Mouse (Mus musculus) kidney, postnatal 36 days (tissue): ENCODE data around the gene Alpl.

Experiments used
- DNase-seq, 2 experiments: peaks; one replicate each; pipeline ENCODE4 v3.0.0; 2021 to 2022; ENCODE audit warnings: mixed read lengths in 2 of 2

The Alpl gene

GRCm38 (mm10) chr4:137769635-137770034 is 26.5 kb downstream of the Alpl start:
- DNase-seq = peak in 1 of 2 experiments; percentile 19

GRCm38 (mm10) chr4:137768831-137769230 is 27.4 kb downstream of the Alpl start:
- peak; percentile 64 to 66 for DNase-seq

DNA sequence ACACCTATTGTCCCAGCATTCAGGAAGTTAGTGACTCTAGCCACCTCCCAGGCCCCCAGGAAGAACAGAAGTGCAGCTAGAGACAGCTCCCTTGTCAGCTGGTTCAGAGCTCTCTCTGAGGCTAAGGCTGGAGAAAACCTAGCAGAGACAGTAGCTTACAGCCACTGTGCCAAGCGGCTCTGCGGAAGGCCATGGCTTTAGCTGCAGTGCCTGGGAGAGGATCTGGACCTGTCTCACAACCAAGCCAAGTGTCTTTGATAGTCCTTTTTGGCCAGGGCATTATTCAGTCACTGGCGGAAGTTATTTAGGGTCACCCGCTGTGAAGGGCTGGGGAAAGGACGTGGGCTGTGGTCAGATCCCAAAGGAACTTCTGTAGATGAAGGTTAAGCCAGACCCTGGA is 27.8 kb downstream of the Alpl start:
- no peak for DNase-seq

DNA sequence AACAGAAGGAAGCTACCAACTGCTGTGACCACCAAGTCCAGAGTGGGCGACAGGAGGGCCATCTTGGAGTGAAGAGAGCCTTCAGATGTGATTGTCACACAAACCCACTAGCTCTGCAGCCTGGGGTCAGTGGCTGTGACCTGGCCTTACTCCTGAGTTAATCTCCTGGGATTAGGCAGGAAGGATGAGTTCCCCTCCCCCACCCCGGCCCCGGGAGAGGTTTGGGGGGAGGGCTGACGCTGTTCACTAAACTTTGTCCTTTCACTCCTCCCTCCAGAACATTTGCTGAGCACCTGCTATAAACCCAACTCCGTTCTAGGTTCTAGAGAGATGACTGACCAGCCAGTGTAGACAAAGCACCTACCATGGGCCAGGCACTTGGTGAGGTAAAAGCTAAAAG is 29.8 kb downstream of the Alpl start:
- peak; percentile 78 to 79 for DNase-seq

DNA sequence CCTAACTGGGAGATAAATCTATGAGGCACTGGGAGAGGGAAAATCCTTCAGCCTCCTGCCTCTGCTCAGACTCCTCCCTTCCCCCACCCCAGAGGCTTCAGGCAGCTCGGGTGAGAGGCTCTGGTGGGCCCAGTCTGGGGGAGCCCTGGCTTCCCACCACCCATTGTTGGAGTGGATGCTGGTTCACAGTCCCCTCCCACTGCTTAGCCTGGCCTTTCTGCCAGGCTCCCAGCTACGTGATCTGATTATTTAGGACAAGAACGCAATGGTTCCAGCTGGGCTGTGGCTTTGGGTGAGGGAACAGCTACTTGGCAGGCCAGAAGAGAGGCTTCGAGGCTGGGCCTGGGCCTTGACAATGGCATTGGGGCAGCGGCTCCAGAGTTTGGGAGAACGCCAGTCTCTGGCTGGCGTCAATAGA is 30.6 kb downstream of the Alpl start:
- DNase-seq = no peak

DNA sequence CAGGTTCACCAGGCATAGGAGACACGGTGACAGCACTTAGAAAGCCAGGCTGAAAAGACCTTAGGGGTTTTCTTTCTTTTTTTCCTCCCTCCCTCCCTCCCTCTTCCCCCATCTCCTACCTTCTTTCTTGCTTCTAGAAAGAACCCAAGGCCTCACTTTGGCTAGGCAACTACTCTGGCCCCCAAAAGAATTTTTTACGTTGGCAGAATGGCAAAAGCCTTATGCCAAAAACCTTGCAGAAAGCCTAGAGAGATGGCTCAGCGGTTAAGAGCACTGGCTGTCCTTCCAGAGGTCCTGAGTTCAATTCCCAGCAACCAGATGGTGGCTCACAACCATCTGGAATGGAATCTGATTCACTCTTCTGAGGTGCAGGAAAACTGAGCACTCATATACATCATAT is 31.6 kb downstream of the Alpl start:
- DNase-seq = no peak

- DNase-seq = peak; percentile 53 to 79
Observed at GRCm38 (mm10) chr4:137763920-137764495, 32.2 kb downstream of the Alpl start.

DNA sequence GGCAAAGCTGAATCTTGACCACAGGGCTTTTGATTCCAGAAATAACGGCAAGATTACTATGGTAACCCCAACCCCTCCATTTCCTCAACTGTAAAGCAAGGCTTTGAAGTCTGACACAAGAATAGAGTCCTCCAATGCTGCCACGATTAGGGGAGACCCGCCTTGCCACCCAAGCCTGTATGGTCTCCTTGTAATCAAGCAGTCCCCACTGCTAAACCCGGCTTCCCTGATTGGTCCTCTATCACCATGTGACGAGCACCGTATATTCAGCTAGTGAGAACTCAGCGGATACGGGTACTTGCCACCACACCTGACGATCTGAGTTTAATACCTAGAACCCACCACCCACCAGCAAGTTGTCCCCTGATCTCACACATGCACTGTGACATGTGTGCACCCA is 33.3 kb downstream of the Alpl start:
- DNase-seq = no peak

GRCm38 (mm10) chr4:137754446-137754845 is 41.7 kb downstream of the Alpl start:
- peak; percentile 58 to 59 for DNase-seq

DNA sequence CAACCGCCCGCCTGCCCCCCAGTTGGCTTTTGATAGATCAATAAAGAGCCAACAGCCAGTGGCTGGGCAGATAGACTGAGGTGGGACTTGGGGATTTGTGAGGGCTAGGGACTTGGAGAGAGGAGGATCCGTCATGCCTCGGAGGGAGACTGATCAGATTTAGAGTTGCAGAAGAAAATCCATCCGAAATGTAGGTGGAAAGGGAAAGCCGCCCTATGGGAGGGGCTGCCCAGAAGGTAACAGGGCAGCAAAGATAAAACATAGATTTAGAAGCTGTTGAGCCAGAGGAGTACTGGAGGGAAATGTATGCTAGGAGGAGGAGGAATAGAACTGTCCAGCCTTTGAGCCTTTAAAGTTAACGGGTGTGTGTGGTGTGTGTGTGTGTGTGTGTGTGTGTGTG is 43.0 kb downstream of the Alpl start:
- no peak for DNase-seq

DNA sequence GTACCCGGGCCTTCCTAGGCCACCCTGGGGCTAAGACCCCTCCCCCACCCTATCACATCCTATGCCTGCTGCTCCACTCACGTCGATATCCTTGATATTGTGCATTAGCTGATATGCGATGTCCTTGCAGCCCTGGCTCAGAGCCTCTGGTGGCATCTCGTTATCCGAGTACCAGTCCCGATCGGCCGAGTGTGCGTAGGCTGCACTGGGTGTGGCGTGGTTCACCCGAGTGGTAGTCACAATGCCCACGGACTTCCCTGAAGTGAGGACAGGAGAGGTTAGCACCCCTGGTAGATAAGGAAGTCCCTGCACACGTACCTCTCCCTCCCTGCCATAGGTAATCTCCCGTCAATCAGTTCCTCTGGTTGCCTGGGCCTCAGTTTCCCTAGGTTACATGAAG is 43.7 kb downstream of the Alpl start:
- no peak for DNase-seq

DNA sequence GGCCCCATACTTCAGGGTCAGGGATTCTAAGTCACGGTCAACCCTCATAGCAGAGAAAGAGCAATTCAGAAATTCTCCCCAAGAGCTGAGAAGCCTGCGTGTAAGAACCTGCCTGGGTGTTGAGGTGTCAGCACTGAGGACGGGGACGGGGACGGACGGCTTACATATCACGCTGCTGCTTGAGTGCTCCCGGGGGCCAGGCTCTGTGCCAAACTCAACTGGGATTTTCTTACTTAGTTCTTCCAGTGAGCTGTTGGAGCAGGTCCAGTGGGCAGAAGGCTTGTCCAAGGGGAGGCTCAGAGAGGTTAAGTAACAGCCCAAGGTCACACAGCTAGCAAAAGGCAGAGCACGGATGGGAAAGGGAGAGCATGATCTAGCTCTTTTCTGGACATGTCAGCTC is 44.5 kb downstream of the Alpl start:
- DNase-seq = peak; percentile 82 to 83

- DNase-seq = no peak
Observed at GRCm38 (mm10) chr4:137751310-137751709, 44.9 kb downstream of the Alpl start.

DNA sequence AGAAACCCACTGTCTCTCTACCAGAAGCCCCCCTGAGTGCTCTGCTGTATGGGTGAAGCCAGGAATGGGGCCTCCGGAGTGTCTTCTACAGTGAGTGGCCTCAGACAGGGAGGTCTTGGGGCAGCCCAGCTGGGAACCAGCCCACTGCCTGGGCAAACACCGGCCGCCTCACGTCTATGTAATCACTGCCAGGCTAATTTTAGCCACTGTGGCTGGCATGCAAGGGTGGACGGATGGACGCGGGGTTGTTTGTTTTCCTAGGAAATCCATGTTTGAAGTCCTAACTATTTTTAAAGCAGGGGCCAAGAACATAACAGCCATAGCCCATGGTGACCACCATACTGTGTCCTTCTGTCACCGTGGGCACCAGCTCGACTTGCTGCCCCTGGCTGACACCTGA is 46.1 kb downstream of the Alpl start:
- DNase-seq = no peak

DNA sequence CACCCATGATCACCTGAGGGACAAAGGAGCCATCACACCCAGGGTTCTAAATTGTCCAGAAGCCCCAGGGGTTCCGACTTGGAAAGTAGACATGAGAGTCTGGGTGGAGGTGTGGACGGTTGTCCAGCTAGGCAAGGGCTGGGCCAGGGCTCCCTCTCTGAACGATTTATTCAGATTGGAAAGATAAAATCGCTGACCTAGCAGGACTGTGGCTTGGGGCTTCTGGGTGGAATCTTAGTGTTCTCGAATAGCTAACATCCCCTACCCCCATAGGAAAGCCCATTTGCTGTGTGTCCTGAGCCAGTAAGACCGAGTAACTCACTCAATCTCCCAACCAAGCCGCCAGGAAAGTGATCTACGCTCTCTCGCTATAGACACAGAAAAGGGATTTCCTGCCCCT is 46.5 kb downstream of the Alpl start:
- DNase-seq = no peak

GRCm38 (mm10) chr4:137748726-137749125 is 47.5 kb downstream of the Alpl start:
- DNase-seq = no peak

GRCm38 (mm10) chr4:137747590-137747989 is 48.6 kb downstream of the Alpl start:
- DNase-seq = peak in 1 of 2 experiments; percentile 52

GRCm38 (mm10) chr4:137747091-137747490 is 49.1 kb downstream of the Alpl start:
- DNase-seq = peak; percentile 81 to 91

GRCm38 (mm10) chr4:137744433-137744918 is 51.7 kb downstream of the Alpl start:
- peak in 1 of 2 experiments; percentile 56 for DNase-seq

- no peak for DNase-seq
Observed at GRCm38 (mm10) chr4:137743791-137744190, 52.4 kb downstream of the Alpl start.

- DNase-seq = no peak
Observed at GRCm38 (mm10) chr4:137740350-137740749, 55.8 kb downstream of the Alpl start.

DNA sequence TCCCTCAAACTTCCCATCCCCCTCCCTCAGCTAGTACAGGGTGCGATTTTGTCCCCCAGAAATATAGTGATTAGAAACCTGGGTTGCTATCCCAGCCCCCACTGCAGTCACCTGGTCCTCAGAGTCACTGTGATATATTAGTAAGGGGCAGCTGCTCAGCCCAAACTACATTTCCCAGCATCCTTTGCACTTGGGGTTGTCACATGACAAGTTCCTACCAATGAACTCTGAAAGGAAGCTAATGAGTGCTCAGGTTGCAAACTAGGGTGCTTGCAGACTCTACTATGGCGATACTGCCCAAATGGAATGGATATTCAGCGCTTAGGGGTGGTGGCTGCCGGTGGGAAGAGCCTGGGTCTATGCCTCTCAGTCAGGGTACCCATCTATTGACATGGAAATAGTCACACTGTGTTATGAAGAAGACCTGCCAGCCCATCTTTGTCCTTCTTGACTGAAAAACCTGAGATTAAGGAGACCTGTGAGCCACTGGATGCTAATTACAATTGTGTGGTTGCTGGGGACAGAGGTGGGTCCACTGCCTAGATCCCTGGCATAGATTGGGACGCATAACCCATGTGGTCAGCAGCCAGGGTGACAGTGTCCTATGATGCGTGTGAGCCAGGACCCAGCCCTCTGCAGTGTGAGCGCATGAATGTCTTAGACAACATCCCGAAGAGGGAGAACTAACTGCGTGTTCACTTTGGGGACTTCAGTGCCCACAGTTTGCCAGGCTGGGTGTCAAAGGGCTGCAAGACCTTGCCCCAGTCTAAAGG is 56.8 kb downstream of the Alpl start:
- peak; percentile 57 to 64 for DNase-seq

DNA sequence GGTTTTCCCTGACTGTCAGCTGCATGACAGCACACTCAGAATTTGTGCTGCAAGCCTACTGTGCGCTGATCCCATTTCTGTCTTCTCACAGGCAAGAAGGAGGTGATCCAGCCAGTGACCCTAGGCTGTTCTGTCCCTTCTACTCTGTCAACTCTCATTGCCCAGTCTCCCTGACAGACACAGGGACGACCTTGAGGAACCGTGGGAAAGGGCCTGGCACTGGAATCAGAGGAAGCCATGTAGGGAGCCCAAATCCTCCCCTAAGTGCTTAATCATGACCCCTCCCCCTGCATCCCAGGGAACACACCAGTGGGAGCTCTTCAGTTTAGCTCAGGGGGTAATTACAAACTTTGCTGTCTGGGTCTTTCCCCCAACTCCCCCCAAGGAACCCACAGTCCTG is 58.4 kb downstream of the Alpl start:
- no peak for DNase-seq

DNA sequence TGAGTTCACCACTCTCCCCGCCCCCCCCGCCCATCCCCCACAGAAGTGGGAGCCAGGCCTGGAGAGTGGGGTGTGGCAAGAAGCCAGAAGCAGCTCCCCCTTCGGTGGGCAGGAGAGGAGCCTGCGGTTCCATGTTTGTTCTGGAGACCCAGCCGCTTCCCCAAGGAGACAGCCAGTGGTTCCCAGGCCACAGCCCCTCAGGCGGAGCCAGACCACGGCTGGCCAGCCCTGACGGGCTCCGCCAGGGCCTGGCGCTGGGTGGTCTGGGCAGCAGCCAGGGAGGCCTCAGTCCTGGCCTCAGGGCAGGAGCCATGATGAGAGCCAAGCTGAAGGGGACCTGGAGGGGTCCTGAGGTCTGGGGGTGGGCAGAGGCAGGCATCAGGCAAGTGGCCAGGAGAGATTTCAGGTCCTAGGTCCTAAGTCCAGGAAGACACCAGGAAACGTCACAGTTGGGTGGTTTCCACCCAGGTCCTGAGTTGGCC is 59.9 kb downstream of the Alpl start:
- DNase-seq = peak; percentile 85 to 87
